In genomic region chr15:82941733-82942132, GRCm38 (mm10) we compare ENCODE assay signal across 12 mouse cellular contexts. TPM values are rescaled to one million over a fixed set of nuclear protein-coding genes. Genes with fewer than 3 reads are reported as not detected.
DNase-seq lines count a peak whose midpoint lies in the region; ATAC-seq and TF ChIP-seq lines count a peak whose summit lies in the region.
"Had no signal": no experiment of that assay in that cellular context is flagged by ENCODE, and none has a peak within 500 bp of the region (broad histone marks: within the 10 kb centered on the region; RNA-seq: fewer than 3 reads in every experiment).

No protein-coding gene starts in this region.

- no peak overlapping the region for H3K4me2 ChIP-seq in embryonic facial prominence, embryonic 14.5 days (ENCODE audit: low read depth, low read length)
- H3K4me2 ChIP-seq in intestine, embryonic 16.5 days (ENCODE audit: low read depth, low read length): no peak overlapping the region
- H3K4me2 ChIP-seq in midbrain, embryonic 16.5 days (ENCODE audit: low read length): peak overlapping the region; percentile 33
- no peak overlapping the region for H3K4me2 ChIP-seq in liver, postnatal 0 days (ENCODE audit: low read depth, low read length)
- H3K4me2 ChIP-seq: heart, embryonic 15.5 days; lung, embryonic 14.5 days had no signal

- no peak for TF ChIP-seq CTCF in liver, postnatal 0 days (IDR thresholded peaks at IDR 0.05; ENCODE audit: low read depth)

- H3K27me3 ChIP-seq in embryonic facial prominence, embryonic 14.5 days (replicated peaks; ENCODE audit: control insufficient read depth, insufficient read depth, low read length): no peaks in the 10 kb centered on the region
- H3K27me3 ChIP-seq in intestine, embryonic 16.5 days (replicated peaks; ENCODE audit: control insufficient read depth, insufficient read depth, low read length): no peaks in the 10 kb centered on the region
- H3K27me3 ChIP-seq in midbrain, embryonic 16.5 days (ENCODE audit: control insufficient read depth, insufficient read depth, low read depth, low read length): no peaks in the 10 kb centered on the region
- no peaks in the 10 kb centered on the region for H3K27me3 ChIP-seq in liver, postnatal 0 days (ENCODE audit: insufficient read depth, low read length)

- H3K9me3 ChIP-seq in embryonic facial prominence, embryonic 14.5 days (ENCODE audit: control insufficient read depth, low read length): 0 out of 2 replicates have a peak, but pooled peaks cover 3% of the 10 kb centered on the region
- H3K9me3 ChIP-seq in intestine, embryonic 16.5 days (ENCODE audit: control insufficient read depth, low read length): no peaks in the 10 kb centered on the region
- no peaks in the 10 kb centered on the region for H3K9me3 ChIP-seq in midbrain, embryonic 16.5 days (replicated peaks; ENCODE audit: control insufficient read depth, low read length, poor library complexity, severe bottlenecking)
- no peaks in the 10 kb centered on the region for H3K9me3 ChIP-seq in liver, postnatal 0 days (ENCODE audit: low read length)
- H3K9me3 ChIP-seq: heart, embryonic 15.5 days had no signal

- DNase-seq in ZHBTc4 (ENCODE audit: low read depth, low spot score): peak; percentile 36
- no peak for DNase-seq in embryonic facial prominence, embryonic 14.5 days (ENCODE audit: low spot score)
- no peak for DNase-seq in T-cell, adult 2 months (ENCODE audit: low spot score)
- no peak for DNase-seq in liver, postnatal 0 days
- DNase-seq in cerebellum, postnatal 36 days: no peak
- no peak for DNase-seq in natural killer cell, adult 2 months (ENCODE audit: low spot score in 2 of 2)
- DNase-seq: kidney, postnatal 14 days; lung, embryonic 14.5 days had no signal

- ATAC-seq in embryonic facial prominence, embryonic 14.5 days (ENCODE audit: low read depth): no peak
- ATAC-seq in intestine, embryonic 16.5 days: no peak
- ATAC-seq in midbrain, embryonic 16.5 days: peak; percentile 49
- no peak for ATAC-seq in liver, postnatal 0 days

- 0 out of 2 replicates have a peak, but pooled peaks cover 3% of the 10 kb centered on the region for H3K36me3 ChIP-seq in embryonic facial prominence, embryonic 14.5 days (ENCODE audit: control insufficient read depth, insufficient read depth, low read length)
- no peaks in the 10 kb centered on the region for H3K36me3 ChIP-seq in intestine, embryonic 16.5 days (ENCODE audit: control insufficient read depth, insufficient read depth, low read length)
- no peaks in the 10 kb centered on the region for H3K36me3 ChIP-seq in midbrain, embryonic 16.5 days (ENCODE audit: control insufficient read depth, insufficient read depth, low read length)
- no peaks in the 10 kb centered on the region for H3K36me3 ChIP-seq in liver, postnatal 0 days (replicated peaks; ENCODE audit: insufficient read depth, low read length)
- H3K36me3 ChIP-seq: heart, embryonic 15.5 days had no signal

- peak overlapping the region; percentile 61; the same call in 1 of the 2 replicates for H3K27ac ChIP-seq in embryonic facial prominence, embryonic 14.5 days (replicated peaks; ENCODE audit: low read depth, low read length)
- H3K27ac ChIP-seq in intestine, embryonic 16.5 days (ENCODE audit: low read length): no peak overlapping the region
- peak overlapping the region; percentile 76 for H3K27ac ChIP-seq in midbrain, embryonic 16.5 days (ENCODE audit: low read length)
- no peak overlapping the region for H3K27ac ChIP-seq in liver, postnatal 0 days (ENCODE audit: low read depth)
- H3K27ac ChIP-seq: heart, embryonic 15.5 days had no signal

- H3K9ac ChIP-seq in embryonic facial prominence, embryonic 14.5 days (ENCODE audit: low read depth, low read length): no peak overlapping the region
- peak overlapping the region; percentile 12; the same call in 1 of the 2 replicates for H3K9ac ChIP-seq in intestine, embryonic 16.5 days (ENCODE audit: low read depth, low read length)
- peak overlapping the region; percentile 33 for H3K9ac ChIP-seq in midbrain, embryonic 16.5 days (ENCODE audit: low read depth, low read length)
- no peak overlapping the region for H3K9ac ChIP-seq in liver, postnatal 0 days (replicated peaks)
- H3K9ac ChIP-seq: heart, embryonic 15.5 days; lung, embryonic 14.5 days had no signal

- TF ChIP-seq EP300 in liver, postnatal 0 days (IDR thresholded peaks at IDR 0.05; ENCODE audit: low read depth): no peak

- peaks cover 53% of the 10 kb centered on the region for H3K4me1 ChIP-seq in embryonic facial prominence, embryonic 14.5 days (ENCODE audit: control insufficient read depth, insufficient read depth, low read length)
- peaks cover 52% of the 10 kb centered on the region for H3K4me1 ChIP-seq in intestine, embryonic 16.5 days (ENCODE audit: control insufficient read depth, insufficient read depth, low read length)
- peaks cover 61% of the 10 kb centered on the region for H3K4me1 ChIP-seq in midbrain, embryonic 16.5 days (ENCODE audit: control insufficient read depth, insufficient read depth, low read length)
- H3K4me1 ChIP-seq in liver, postnatal 0 days (ENCODE audit: insufficient read depth): no peaks in the 10 kb centered on the region

- WGBS in embryonic facial prominence, embryonic 14.5 days: 50% methylated on average over 8 of the region's 8 CpGs
- WGBS in intestine, embryonic 16.5 days: 41% methylated on average over 8 of the region's 8 CpGs
- WGBS in midbrain, embryonic 16.5 days: 16% methylated on average over 8 of the region's 8 CpGs
- 64% methylated on average over 8 of the region's 8 CpGs for WGBS in liver, postnatal 0 days (ENCODE audit: insufficient replicate concordance)

- H3K4me3 ChIP-seq in embryonic facial prominence, embryonic 14.5 days (ENCODE audit: low read depth, low read length): no peak overlapping the region
- no peak overlapping the region for H3K4me3 ChIP-seq in intestine, embryonic 16.5 days (ENCODE audit: low read length)
- no peak overlapping the region for H3K4me3 ChIP-seq in midbrain, embryonic 16.5 days (ENCODE audit: low read depth, low read length)
- H3K4me3 ChIP-seq in liver, postnatal 0 days (ENCODE audit: low read depth, low read length): no peak overlapping the region
- H3K4me3 ChIP-seq: heart, embryonic 15.5 days; myocyte had no signal

RNA-seq across cellular contexts. Expression of gene Tcf20, which starts 45.9 kb away (rescaled TPM):
- polyA plus RNA-seq in embryonic facial prominence, embryonic 14.5 days (2014; fragmentation: Nextera tagmentation; extraction: Ambion mirVana): 11.3 and 12.3 TPM in 2 replicates
- polyA plus RNA-seq in intestine, embryonic 16.5 days (2015; fragmentation: Nextera tagmentation; extraction: Ambion mirVana): 5.1 and 5.5 TPM in 2 replicates
- 13.0 and 13.6 TPM in 2 replicates for polyA plus RNA-seq in midbrain, embryonic 16.5 days (2015; fragmentation: Nextera tagmentation; extraction: Ambion mirVana)
- 1.6 and 1.8 TPM in 2 replicates for polyA plus RNA-seq in liver, postnatal 0 days (2015; fragmentation: Nextera tagmentation; extraction: Ambion mirVana)

Comparison
In these comparisons a context has a peak if more than half of its experiments do, and no peak if none do; other contexts are left out.
1. H3K27ac ChIP-seq: peak in embryonic facial prominence, embryonic 14.5 days (single experiment) and midbrain, embryonic 16.5 days (single experiment); none in intestine, embryonic 16.5 days (single experiment) and liver, postnatal 0 days (single experiment).
2. H3K9ac ChIP-seq: peak in intestine, embryonic 16.5 days (single experiment) and midbrain, embryonic 16.5 days (single experiment); none in embryonic facial prominence, embryonic 14.5 days (single experiment) and liver, postnatal 0 days (single experiment).